Mouse (Mus musculus) frontal cortex, postnatal 14 days (tissue): Measurements from ENCODE around the gene 1190002N15Rik.

Experiments used
- DNase-seq, 2 experiments: peaks; one replicate each; pipeline ENCODE4 v3.0.0; 2022; ENCODE audit warnings: low spot score in 2 of 2

1190002N15Rik gene

DNA sequence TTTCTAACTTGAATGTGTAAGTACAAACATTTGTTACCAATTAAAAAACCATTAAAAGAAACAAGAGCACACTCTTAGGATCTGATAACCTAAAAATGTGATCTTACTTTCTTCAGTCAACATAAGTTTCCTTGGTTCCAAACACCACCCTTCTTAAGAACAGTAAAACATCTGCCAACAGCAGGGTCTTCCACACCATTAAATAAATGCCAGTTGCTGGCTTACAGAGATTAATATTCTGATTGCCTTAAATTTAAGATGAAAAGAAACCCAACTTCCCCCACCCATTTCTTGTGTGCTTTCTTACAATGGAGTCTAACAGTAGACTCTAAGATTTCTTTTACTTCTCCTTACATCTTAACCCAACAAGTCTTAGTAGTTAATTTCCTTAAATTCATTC lies 7.9 kb downstream of the 1190002N15Rik start:
- no peak for DNase-seq

DNA sequence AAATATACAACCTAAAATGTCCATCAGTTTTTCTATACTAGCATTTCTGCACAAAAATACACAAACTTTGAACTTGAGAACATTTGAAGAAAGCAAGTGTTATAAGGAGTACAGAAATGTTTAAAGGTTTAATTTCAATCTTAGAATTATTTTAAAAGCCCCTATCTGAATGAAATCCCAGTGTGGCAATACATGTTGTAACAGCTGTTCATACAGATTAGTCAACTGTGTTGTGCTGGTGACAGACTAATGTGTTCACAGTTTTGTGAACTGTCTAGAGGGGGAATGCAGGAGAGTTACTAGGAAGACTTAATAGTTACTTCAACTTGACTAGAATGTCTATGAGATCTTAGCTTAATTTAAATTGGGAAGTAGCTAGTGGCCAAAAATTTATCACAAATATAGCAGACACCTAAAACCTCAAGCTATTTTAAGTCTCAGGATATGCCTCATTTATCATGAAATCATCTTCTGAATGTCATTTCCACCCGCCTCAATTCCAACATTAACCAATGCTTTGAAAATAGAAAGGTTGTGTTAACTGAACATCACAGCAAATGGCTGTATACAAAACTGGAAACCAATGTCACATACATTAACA lies 8.6 kb downstream of the 1190002N15Rik start:
- DNase-seq, result no peak

DNA sequence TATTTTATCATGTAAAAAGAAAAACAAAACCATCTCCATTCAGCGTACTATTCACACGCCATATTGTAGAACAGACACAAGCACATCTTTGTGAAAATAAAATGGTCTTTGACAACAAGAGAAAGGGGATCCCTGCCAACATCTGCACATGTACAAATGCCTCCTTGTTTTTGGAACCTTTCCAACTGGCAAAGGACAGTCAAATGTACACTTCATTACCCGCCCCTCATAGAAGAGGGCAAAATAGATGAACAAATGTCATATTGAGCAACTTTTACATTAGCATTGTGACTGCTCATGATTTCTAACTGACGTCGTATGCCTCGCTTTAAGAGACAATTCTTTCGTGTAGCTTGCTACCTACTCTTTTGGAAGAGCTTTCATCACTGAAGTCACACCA lies 11.4 kb downstream of the 1190002N15Rik start:
- no peak for DNase-seq

- DNase-seq, result no peak
These were observed 25.6 kb downstream of the 1190002N15Rik start for GRCm38 (mm10) chr9:94512246-94512645.

- no peak for DNase-seq
These were observed 26.7 kb downstream of the 1190002N15Rik start for GRCm38 (mm10) chr9:94511139-94511538.

DNA sequence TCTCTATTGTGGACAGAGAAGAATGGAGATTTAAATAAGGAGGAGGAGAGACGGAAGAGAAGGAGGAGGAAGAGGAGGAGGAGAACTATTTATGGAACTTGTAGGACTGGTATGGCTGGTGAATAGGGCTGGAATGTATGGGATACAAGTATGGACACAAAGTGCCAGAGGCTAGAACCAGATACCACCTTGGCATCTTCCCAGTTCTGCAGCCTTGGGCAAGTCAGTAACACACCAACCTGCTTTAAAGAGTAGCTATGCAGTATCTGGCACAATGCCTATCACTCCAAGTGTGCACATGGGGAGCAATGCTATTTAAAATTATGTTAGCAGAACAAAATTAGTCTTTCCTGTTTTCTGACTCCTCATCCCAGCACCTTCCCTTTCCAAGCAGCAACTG lies 30.9 kb downstream of the 1190002N15Rik start:
- DNase-seq, result no peak

DNA sequence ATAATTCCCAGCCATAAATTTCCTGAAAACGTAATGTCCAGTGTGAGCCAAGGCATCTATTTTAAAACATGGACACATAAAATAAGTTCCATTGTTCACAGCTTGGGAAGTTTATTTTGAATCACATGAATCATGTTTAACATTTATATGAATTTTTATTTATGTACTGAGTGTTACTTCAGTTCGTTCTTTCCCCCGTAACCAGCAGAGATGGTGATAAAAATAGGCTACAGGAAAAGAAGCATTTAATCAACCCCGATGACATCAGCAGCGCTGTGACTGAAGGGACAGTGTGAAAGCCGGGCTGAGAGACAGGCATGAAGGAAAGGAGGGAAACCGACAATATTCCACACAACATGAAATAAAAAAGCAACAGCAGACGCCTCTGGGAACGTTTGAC lies 46.4 kb downstream of the 1190002N15Rik start:
- no peak for DNase-seq

DNA sequence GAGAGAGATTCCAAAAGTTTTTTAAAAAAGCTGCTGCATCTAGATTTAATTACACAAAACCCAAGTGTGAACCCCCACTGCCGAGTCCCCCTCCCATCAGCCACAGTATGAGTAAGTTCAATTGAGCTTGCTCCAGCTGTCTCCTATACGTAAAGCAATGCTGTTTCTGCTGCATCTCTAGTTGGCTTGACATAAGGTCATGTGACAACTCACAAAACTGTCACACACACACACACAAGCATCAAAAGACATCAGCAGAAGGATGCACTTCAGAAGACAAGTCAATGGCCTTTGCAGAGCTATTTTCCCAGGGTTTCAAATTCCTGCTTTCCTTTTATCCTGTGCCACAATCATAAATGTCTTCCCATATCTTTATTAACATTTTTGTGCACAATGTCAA lies 49.9 kb downstream of the 1190002N15Rik start:
- no peak for DNase-seq

- no peak for DNase-seq
These were observed 54.5 kb downstream of the 1190002N15Rik start for GRCm38 (mm10) chr9:94483291-94483879.

- DNase-seq, result peak; percentile 20 to 25
These were observed 55.5 kb downstream of the 1190002N15Rik start for GRCm38 (mm10) chr9:94482215-94482975.

DNA sequence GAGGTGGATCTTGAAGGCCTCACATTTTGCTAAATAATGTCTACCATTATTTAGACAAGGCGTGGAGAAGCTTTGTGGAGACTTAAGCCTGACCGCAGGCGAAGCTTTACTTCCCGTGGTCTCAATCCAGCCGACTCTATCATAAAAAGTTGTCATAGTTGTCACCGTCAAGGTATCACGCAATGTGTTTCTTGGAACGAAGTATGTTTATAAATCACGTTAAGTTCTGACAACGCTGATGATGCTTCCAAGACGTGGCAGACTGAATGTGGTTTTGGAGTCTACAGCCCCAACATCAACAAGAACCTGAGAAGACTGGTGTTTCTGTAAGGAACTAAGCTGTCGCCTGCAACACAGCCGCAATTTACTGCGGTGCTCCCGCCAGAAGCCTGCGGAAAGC lies 56.8 kb downstream of the 1190002N15Rik start:
- no peak for DNase-seq

GRCm38 (mm10) chr9:94479382-94479781 lies 58.5 kb downstream of the 1190002N15Rik start:
- DNase-seq, result no peak

DNA sequence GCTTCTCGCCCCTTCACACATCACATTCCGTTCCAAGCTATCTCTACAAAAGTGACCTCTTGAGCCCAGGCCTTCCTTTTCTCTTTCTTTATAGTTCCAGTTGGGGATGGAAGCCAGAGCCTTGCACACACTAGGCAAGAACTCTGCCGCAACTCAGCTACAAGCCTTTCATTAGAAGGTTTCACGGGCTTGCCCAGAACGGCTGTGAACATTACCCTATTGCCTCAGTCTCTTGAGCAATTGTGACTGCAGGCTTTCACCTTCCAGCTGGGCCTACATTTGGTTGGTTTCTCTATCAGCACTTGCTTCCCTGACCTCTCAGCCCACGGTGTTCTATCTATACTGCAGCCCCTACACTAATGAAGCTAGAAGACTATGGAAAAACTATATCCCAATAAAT lies 58.9 kb downstream of the 1190002N15Rik start:
- no peak for DNase-seq

- DNase-seq, result no peak
These were observed 61.9 kb downstream of the 1190002N15Rik start for GRCm38 (mm10) chr9:94475973-94476372.

- no peak for DNase-seq
These were observed 64.0 kb downstream of the 1190002N15Rik start for GRCm38 (mm10) chr9:94473898-94474297.

- no peak for DNase-seq
These were observed 64.8 kb downstream of the 1190002N15Rik start for GRCm38 (mm10) chr9:94472963-94473582.

GRCm38 (mm10) chr9:94471485-94471884 lies 66.4 kb downstream of the 1190002N15Rik start:
- no peak for DNase-seq
